Mouse (Mus musculus) cerebellum, adult 2 months (tissue): ENCODE data around the gene Cs.

Experiments used
- CTCF ChIP-seq: fragments of 200-500 bp; IDR thresholded peaks from 2 replicates; pipeline ENCODE4 v1.5.1; 2011; ENCODE audit warnings: low read depth, mild to moderate bottlenecking, control low read depth, low read length, moderate library complexity, borderline replicate concordance; ENCODE audit not compliant: insufficient read depth
- POLR2A ChIP-seq: fragments of 200-500 bp; IDR thresholded peaks from 2 replicates; pipeline ENCODE4 v1.6.1; 2011; ENCODE audit warnings: low read length, control low read depth, borderline replicate concordance; ENCODE audit not compliant: insufficient read depth

DNA sequence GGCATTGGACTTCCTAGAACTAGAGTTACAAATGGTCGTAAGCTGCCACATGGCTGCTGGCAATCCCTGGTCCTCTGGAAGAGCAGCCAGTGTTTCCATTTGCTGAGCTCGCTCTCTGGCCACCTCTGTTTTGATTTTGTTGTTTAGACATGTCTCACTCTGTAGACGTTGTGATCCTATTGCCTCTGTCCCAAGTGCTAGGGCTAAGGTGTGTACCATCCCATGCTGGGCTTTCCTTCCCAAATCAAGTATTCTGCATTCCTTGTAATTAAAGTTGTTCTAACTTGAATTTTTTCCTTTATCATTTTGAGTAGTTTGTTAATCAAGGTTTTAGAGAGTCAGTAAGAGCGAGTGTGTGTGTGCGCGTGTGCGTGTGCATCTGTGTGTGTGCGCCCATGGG lies 10.0 kb downstream of the Cs start:
- TF ChIP-seq CTCF (no peak), POLR2A (no peak)
